Mouse (Mus musculus) liver, embryonic 16.5 days (tissue): ENCODE measurements around the gene Iqgap3. TPM values are rescaled to one million over a fixed set of nuclear protein-coding genes. Genes with fewer than 3 reads are reported as not detected.

Experiments used
- ATAC-seq: fragments of 200-750 bp; cut with Nextera tagmentation; 2 replicates; pipeline ENCODE4 v1.8.0; 2017; ENCODE audit warnings: low read depth, mild to moderate bottlenecking, moderate number of reproducible peaks, moderate library complexity
- H3K27ac ChIP-seq: fragments of 300-500 bp; sonication (generic); 2 replicates; pipeline ENCODE4 v1.5.1; 2014; ENCODE audit warnings: mild to moderate bottlenecking, low read length
- H3K27me3 ChIP-seq: fragments of 300-500 bp; sonication (generic); 2 replicates; pipeline ENCODE4 v1.6.1; 2014; ENCODE audit warnings: low read depth, low read length, mixed read lengths; ENCODE audit not compliant: control insufficient read depth, insufficient read depth
- H3K36me3 ChIP-seq: fragments of 300-500 bp; sonication (generic); 2 replicates; pipeline ENCODE4 v1.6.1; 2014; ENCODE audit warnings: mild to moderate bottlenecking; ENCODE audit not compliant: control insufficient read depth, insufficient read depth
- H3K4me1 ChIP-seq: fragments of 300-500 bp; sonication (generic); 2 replicates; pipeline ENCODE4 v1.6.1; 2014; ENCODE audit warnings: low read depth, low read length, mixed read lengths; ENCODE audit not compliant: control insufficient read depth
- H3K4me2 ChIP-seq: fragments of 300-500 bp; sonication (generic); 2 replicates; pipeline ENCODE4 v1.6.1; 2014; ENCODE audit warnings: low read depth, low read length, mixed read lengths
- H3K4me3 ChIP-seq: fragments of 300-500 bp; sonication (generic); 2 replicates; pipeline ENCODE4 v1.5.1; 2014; ENCODE audit warnings: low read depth, mild to moderate bottlenecking, low read length
- H3K9ac ChIP-seq: fragments of 300-500 bp; sonication (generic); 2 replicates; pipeline ENCODE4 v1.6.1; 2014; ENCODE audit warnings: low read depth, low read length
- H3K9me3 ChIP-seq: fragments of 300-500 bp; sonication (generic); replicated peaks from 2 replicates; pipeline ENCODE4 v1.6.1; 2016; ENCODE audit warnings: low read length; ENCODE audit not compliant: control insufficient read depth
- WGBS: fragments of 180-500 bp; shearing (Covaris S2); extraction: QIAGEN DNeasy Blood & Tissue Kit; methylation state at CpG from one replicate; pipeline ENCODE4 v1.1.7; 2014; ENCODE audit not compliant: insufficient replicate concordance; 5-methylcytosine and 5-hydroxymethylcytosine counted together
- polyA plus RNA-seq: library from polyadenylated mRNA; unstranded; fragments of >200 nt; fragmentation: Nextera tagmentation; extraction: Ambion mirVana; gene quantifications from 2 replicates; pipeline ENCODE4 v1.2.1, GENCODE M21; 2015

The Iqgap3 gene
- polyA plus RNA-seq, 1 experiment from 2014 or later: 7.3 TPM

DNA sequence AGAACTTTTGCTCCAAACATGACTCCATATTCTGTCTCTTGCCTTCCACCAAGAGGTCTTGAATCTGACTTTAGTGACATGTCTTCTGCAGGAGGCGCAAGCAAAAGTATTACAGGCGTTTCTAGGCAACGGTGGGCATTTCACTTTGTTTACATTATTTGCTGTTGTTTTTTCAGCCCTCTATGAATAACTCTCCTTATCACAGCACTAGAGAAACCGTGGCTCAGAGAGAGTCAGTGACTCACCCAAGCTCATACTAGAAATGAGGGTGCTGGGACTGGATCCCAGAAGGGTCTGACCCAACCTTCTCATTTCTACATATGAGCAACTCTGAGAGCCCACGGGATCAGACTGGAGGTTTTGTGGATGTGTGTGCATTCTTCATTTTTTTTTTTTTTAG is 46.3 kb downstream of the Iqgap3 start:
- H3K27ac ChIP-seq: no peak overlapping the region
- H3K4me3 ChIP-seq: no peak overlapping the region
- no peak overlapping the region for H3K4me2 ChIP-seq
- no peaks in the 10 kb centered on the region for H3K9me3 ChIP-seq
- no peak for ATAC-seq
- no peaks in the 10 kb centered on the region for H3K27me3 ChIP-seq
- H3K9ac ChIP-seq: no peak overlapping the region
- H3K36me3 ChIP-seq: no peaks in the 10 kb centered on the region
- H3K4me1 ChIP-seq: no peaks in the 10 kb centered on the region
- WGBS: 60% methylated on average over 5 of the region's 5 CpGs

GRCm38 (mm10) chr3:88129006-88129405 is 47.2 kb downstream of the Iqgap3 start:
- H3K36me3 ChIP-seq: no peaks in the 10 kb centered on the region
- ATAC-seq: no peak
- H3K4me3 ChIP-seq: no peak overlapping the region
- no peak overlapping the region for H3K27ac ChIP-seq
- H3K27me3 ChIP-seq: no peaks in the 10 kb centered on the region
- H3K4me1 ChIP-seq: no peaks in the 10 kb centered on the region
- H3K9me3 ChIP-seq: no peaks in the 10 kb centered on the region
- H3K9ac ChIP-seq: no peak overlapping the region
- no peak overlapping the region for H3K4me2 ChIP-seq
- 53% methylated on average over 4 of the region's 4 CpGs for WGBS

DNA sequence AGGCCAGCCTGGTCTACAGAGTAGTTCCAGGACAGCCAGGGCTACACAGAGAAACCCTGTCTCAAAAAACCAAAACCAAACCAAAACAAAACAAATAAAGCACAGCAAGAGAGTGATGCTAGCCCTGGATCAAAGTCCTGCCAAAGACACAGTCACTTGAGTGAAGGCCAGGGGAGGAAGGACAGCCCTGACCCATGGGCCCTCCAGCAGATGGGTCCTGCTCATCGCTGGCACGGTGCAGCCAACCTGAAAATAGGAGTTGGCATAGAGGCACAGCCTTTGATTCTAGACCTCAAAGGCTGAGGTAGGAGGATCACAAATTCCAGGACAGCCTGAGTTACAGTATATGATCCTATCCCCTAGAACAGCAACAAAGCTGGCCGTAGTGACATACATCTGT is 49.3 kb downstream of the Iqgap3 start:
- no peaks in the 10 kb centered on the region for H3K4me1 ChIP-seq
- H3K9ac ChIP-seq: no peak overlapping the region
- H3K27ac ChIP-seq: no peak overlapping the region
- H3K9me3 ChIP-seq: no peaks in the 10 kb centered on the region
- no peaks in the 10 kb centered on the region for H3K27me3 ChIP-seq
- no peak for ATAC-seq
- no peak overlapping the region for H3K4me3 ChIP-seq
- WGBS: 84% methylated on average over 3 of the region's 3 CpGs
- H3K4me2 ChIP-seq: no peak overlapping the region
- no peaks in the 10 kb centered on the region for H3K36me3 ChIP-seq

GRCm38 (mm10) chr3:88132492-88132891 is 50.7 kb downstream of the Iqgap3 start:
- Histone ChIP-seq H3K4me1 (no peaks in the 10 kb centered on the region; the same call in 1 of the 2 replicates), H3K4me3 (no peak overlapping the region), H3K36me3 (no peaks in the 10 kb centered on the region), H3K9ac (no peak overlapping the region), H3K27ac (no peak overlapping the region), H3K9me3 (no peaks in the 10 kb centered on the region), H3K4me2 (no peak overlapping the region), H3K27me3 (no peaks in the 10 kb centered on the region)
- ATAC-seq: no peak
- WGBS: 35% methylated on average over 2 of the region's 2 CpGs

DNA sequence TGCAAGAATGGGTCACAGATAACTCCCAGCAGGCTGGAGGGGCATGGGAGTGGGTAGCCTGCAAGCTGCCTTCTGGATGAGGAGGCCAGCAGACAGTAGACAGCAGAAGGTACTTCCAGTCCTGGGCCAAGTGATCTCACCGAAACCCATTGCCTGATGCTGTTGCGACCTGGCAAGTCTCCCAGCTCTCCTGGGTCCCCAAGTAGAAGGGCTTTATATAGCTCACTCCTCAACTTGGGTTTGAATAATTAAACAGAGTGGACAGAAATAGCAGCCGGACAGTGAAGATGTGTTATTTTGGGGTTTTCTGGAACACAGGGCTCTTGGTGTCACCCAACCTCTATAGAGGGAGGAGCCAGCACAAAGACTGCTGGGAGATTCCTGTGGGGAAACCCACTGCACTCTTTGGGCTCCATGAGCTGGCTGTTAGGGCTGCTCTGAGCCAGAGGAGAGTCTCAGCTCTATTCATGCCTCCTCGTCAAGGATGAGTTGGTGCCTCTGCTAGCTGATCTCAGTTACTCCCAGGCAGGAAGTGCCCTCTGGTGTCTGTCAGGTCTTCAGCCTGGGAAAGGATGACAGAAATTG is 51.5 kb downstream of the Iqgap3 start:
- 44% methylated on average over 4 of the region's 4 CpGs for WGBS
- Histone ChIP-seq H3K27me3 (no peaks in the 10 kb centered on the region), H3K9me3 (no peaks in the 10 kb centered on the region), H3K4me2 (no peak overlapping the region), H3K4me1 (no peaks in the 10 kb centered on the region; the same call in none of the 2 replicates), H3K4me3 (no peak overlapping the region), H3K9ac (no peak overlapping the region), H3K27ac (no peak overlapping the region), H3K36me3 (no peaks in the 10 kb centered on the region)
- no peak for ATAC-seq

GRCm38 (mm10) chr3:88136346-88136745 is 54.6 kb downstream of the Iqgap3 start:
- no peak overlapping the region for H3K27ac ChIP-seq
- no peak overlapping the region for H3K4me2 ChIP-seq
- no peak for ATAC-seq
- H3K9me3 ChIP-seq: no peaks in the 10 kb centered on the region
- H3K4me1 ChIP-seq: peaks cover 26% of the 10 kb centered on the region
- no peak overlapping the region for H3K4me3 ChIP-seq
- no peaks in the 10 kb centered on the region; the same call in 1 of the 2 replicates for H3K27me3 ChIP-seq
- 74% methylated on average over 9 of the region's 9 CpGs for WGBS
- no peaks in the 10 kb centered on the region for H3K36me3 ChIP-seq
- H3K9ac ChIP-seq: no peak overlapping the region

- Histone ChIP-seq H3K27ac (peak overlapping the region; percentile 3; the same call in 1 of the 2 replicates), H3K4me3 (no peak overlapping the region), H3K4me1 (peaks cover 30% of the 10 kb centered on the region), H3K9me3 (no peaks in the 10 kb centered on the region), H3K36me3 (no peaks in the 10 kb centered on the region), H3K4me2 (no peak overlapping the region), H3K27me3 (no peaks in the 10 kb centered on the region; the same call in 1 of the 2 replicates), H3K9ac (no peak overlapping the region)
- no peak for ATAC-seq
- WGBS: 69% methylated on average over 4 of the region's 4 CpGs
Observed at GRCm38 (mm10) chr3:88136945-88137494, 55.2 kb downstream of the Iqgap3 start.

- Histone ChIP-seq H3K27ac (no peak overlapping the region), H3K9me3 (no peaks in the 10 kb centered on the region), H3K4me2 (peak overlapping the region; percentile 85), H3K4me3 (peak overlapping the region; percentile 59), H3K4me1 (peaks cover 34% of the 10 kb centered on the region), H3K36me3 (no peaks in the 10 kb centered on the region), H3K9ac (no peak overlapping the region), H3K27me3 (no peaks in the 10 kb centered on the region; the same call in 1 of the 2 replicates)
- 5% methylated on average over 3 of the region's 3 CpGs for WGBS
- no peak for ATAC-seq
Observed at GRCm38 (mm10) chr3:88137821-88138220, 56.0 kb downstream of the Iqgap3 start.

DNA sequence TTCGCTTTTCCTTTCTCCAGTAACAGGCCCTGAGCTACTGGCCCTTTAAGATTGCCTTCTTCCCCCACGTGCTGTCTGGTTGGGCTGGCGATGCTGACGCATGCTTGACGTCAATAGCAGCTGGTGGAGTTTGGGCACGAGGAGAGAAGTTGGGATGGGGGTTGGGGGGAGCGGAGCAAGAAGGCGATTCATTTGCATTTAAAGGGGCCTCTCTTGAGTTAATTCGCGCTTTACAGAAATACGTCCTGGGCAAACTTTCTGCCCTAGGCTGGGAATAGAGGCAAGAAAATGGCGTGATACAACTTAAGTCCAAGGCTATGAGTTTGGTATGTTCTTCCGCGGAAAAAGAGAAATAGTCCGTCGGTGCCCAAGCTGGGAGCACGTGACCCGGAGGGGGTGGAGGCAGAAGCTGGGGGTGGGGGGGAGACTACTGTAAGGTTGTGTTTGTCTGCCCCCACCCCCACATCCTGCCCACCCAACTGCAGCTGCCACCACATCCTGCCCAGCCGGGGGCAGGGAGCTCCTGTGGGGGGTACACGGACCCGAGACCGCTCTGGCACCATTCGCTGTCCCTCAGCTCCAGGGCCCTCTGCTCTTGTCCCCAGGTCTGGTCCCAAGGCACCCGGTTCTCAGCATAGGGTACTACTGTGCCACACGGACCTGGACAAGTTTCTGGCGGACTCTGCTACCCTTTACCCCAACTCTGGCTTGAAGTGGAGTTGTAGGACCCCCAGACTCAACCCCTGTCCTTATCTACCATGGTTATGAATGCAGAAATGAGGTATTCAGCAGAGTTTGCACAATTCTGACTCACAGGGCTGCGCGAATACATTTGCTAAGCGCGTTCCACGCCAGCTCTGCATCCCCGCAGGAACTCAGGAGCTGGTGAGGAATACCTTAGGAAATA is 56.8 kb downstream of the Iqgap3 start:
- Histone ChIP-seq H3K4me2 (peak overlapping the region; percentile 85), H3K9ac (peak overlapping the region; percentile 60), H3K36me3 (no peaks in the 10 kb centered on the region), H3K27ac (peak overlapping the region; percentile 76), H3K4me1 (peaks cover 42% of the 10 kb centered on the region), H3K4me3 (peak overlapping the region; percentile 59), H3K9me3 (no peaks in the 10 kb centered on the region), H3K27me3 (no peaks in the 10 kb centered on the region; the same call in 1 of the 2 replicates)
- peak; percentile 45 for ATAC-seq
- under 1% methylated on average over 30 of the region's 32 CpGs for WGBS
